Mouse (Mus musculus) heart, embryonic 12.5 days (tissue): ENCODE measurements around the gene Sema5b. TPM values are rescaled to one million over a fixed set of nuclear protein-coding genes. Genes with fewer than 3 reads are reported as not detected.
A peak's percentile ranks its signal among the peaks of the same experiment; 100 is the strongest.

ENCODE experiments used
- ATAC-seq: fragments of 200-750 bp; cut with Nextera tagmentation; 2 replicates; pipeline ENCODE4 v1.8.0; 2017; ENCODE audit warnings: moderate TSS enrichment, moderate library complexity; ENCODE audit not compliant: insufficient number of reproducible peaks, low FRiP score
- H3K27ac ChIP-seq: fragments of 300-500 bp; sonication (generic); 2 replicates; pipeline ENCODE4 v1.5.1; 2016; ENCODE audit warnings: mild to moderate bottlenecking, moderate library complexity; ENCODE audit not compliant: poor library complexity, severe bottlenecking
- H3K27me3 ChIP-seq: fragments of 300-500 bp; sonication (generic); replicated peaks from 2 replicates; pipeline ENCODE4 v1.6.1; 2016; ENCODE audit warnings: mild to moderate bottlenecking, moderate library complexity
- H3K36me3 ChIP-seq: fragments of 300-500 bp; sonication (generic); 2 replicates; pipeline ENCODE4 v1.6.1; 2016; ENCODE audit warnings: mild to moderate bottlenecking, moderate library complexity
- H3K4me1 ChIP-seq: fragments of 300-500 bp; sonication (generic); replicated peaks from 2 replicates; pipeline ENCODE4 v1.6.1; 2016; ENCODE audit warnings: mild to moderate bottlenecking
- H3K4me2 ChIP-seq: fragments of 300-500 bp; sonication (generic); 2 replicates; pipeline ENCODE4 v1.6.1; 2016; ENCODE audit warnings: mild to moderate bottlenecking, moderate library complexity
- H3K4me3 ChIP-seq: fragments of 300-500 bp; sonication (generic); 2 replicates; pipeline ENCODE4 v1.5.1; 2016; ENCODE audit warnings: mild to moderate bottlenecking
- H3K9ac ChIP-seq: fragments of 300-500 bp; sonication (generic); 2 replicates; pipeline ENCODE4 v1.6.1; 2016; ENCODE audit warnings: mild to moderate bottlenecking, moderate library complexity
- H3K9me3 ChIP-seq: fragments of 300-500 bp; sonication (generic); replicated peaks from 2 replicates; pipeline ENCODE4 v1.6.1; 2016; ENCODE audit warnings: mild to moderate bottlenecking, moderate library complexity
- WGBS: fragments of 180-500 bp; shearing (Covaris S2); methylation state at CpG from one replicate; pipeline ENCODE4 v1.1.7; 2016; 5-methylcytosine and 5-hydroxymethylcytosine counted together
- polyA plus RNA-seq: library from polyadenylated mRNA; unstranded; fragments of >200 nt; fragmentation: Nextera tagmentation; extraction: Ambion mirVana; gene quantifications from 2 replicates; pipeline ENCODE4 v1.2.1, GENCODE M21; 2016

Sema5b gene
- polyA plus RNA-seq, 1 experiment from 2014 or later = 3.2 TPM

DNA sequence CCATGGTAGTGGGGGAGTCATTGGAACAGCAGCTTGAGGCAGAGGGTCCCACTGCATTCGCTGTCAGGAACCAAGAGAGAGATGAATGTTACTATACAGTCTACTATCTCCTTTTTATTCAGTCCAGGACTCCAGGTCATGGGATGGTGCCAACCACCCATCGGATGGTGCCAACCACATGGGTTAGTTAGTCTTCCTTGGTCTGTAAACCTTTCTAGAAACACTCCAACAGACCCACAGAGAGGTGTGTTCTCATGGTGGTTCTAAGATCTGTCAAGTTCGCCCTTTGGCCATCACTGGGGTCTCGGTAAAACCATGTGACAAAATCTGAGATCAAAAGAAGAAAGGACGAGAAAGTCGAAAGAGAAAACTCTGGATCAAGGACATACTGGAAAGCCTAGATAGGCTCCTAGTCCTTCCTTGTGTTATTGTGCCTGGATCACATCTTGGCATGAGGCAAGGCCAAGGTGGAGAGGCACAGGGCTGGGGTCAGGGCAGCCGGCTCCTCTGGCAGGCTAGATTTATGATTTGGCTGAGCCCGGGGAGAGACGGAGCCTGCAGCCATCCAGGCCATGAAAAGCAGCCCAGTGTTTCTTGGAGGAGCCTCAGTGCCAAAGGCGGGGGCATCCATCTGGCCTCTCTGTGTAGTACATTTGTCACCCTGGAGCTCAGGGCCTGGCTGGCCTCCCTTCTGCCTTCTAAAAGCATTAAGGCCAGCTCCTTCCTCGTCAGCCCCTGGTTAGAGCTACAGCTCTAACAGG, 36.4 kb downstream of the Sema5b start:
- no peak overlapping the region for H3K9ac ChIP-seq
- no peak overlapping the region for H3K4me2 ChIP-seq
- no peaks in the 10 kb centered on the region for H3K9me3 ChIP-seq
- no peak for ATAC-seq
- H3K4me1 ChIP-seq = 0 out of 2 replicates have a peak, but pooled peaks cover 6% of the 10 kb centered on the region
- H3K4me3 ChIP-seq = no peak overlapping the region
- no peaks in the 10 kb centered on the region; the same call in 1 of the 2 replicates for H3K27me3 ChIP-seq
- H3K36me3 ChIP-seq = no peaks in the 10 kb centered on the region
- H3K27ac ChIP-seq = no peak overlapping the region
- 86% methylated on average over 11 of the region's 11 CpGs for WGBS

DNA sequence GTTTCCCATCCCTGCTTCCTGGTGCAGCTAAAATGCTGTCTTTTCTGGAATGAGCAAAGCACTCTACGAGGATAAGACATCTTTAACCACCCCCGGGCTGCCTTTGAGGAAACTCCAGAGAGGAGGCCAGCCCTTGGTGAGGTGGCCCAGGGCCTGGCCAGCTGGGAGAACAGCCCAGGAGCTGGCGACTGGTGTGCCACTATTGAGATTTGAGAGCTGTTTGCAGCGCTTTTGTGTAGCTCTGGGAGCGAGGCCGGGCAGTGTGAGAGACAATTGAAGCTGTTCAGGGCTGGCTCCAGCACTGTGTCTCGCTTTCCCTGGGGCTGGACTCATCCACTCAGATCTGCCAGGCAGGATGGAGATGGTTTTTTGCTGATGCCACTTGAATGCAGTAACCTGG, 40.4 kb downstream of the Sema5b start:
- no peak overlapping the region for H3K27ac ChIP-seq

DNA sequence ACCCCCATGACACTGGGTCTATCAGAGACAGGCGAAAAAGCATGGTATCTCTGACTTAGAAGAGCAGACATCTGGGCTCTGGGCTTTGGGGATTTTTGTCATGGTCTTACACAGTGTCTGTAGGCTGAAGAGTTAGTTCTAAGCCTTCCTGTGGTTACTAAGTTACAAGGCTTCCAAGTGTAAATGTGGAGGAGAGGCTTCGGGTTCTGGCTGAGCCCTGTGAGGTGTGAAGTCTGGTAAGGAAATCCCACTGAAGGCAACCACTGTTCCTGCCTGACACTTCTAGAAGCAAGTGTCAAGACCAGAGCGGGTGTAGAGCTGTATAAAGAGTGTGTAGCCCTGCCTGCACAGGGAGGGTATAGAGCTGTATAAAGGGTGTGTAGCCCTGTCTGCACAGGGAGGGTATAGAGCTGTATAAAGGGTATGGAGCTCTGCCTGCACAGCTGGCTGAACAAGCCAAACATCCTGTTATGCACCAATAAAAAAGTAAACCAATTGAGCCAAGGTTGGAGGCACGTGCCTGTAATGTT, 42.7 kb downstream of the Sema5b start:
- no peaks in the 10 kb centered on the region for H3K9me3 ChIP-seq
- H3K27me3 ChIP-seq = peaks cover 15% of the 10 kb centered on the region
- H3K4me3 ChIP-seq = no peak overlapping the region
- H3K36me3 ChIP-seq = no peaks in the 10 kb centered on the region
- no peak overlapping the region for H3K27ac ChIP-seq
- ATAC-seq = no peak
- peaks cover 12% of the 10 kb centered on the region for H3K4me1 ChIP-seq
- H3K4me2 ChIP-seq = no peak overlapping the region
- no peak overlapping the region for H3K9ac ChIP-seq
- 56% methylated on average over 4 of the region's 4 CpGs for WGBS

More for the DNA sequence above, 40.4 kb downstream of the Sema5b start:
- WGBS = 62% methylated on average over 7 of the region's 7 CpGs
- Histone ChIP-seq H3K4me1 (no peaks in the 10 kb centered on the region), H3K9ac (no peak overlapping the region), H3K4me2 (no peak overlapping the region), H3K27me3 (peaks cover 5% of the 10 kb centered on the region), H3K4me3 (no peak overlapping the region), H3K9me3 (no peaks in the 10 kb centered on the region), H3K36me3 (no peaks in the 10 kb centered on the region)
- no peak for ATAC-seq

DNA sequence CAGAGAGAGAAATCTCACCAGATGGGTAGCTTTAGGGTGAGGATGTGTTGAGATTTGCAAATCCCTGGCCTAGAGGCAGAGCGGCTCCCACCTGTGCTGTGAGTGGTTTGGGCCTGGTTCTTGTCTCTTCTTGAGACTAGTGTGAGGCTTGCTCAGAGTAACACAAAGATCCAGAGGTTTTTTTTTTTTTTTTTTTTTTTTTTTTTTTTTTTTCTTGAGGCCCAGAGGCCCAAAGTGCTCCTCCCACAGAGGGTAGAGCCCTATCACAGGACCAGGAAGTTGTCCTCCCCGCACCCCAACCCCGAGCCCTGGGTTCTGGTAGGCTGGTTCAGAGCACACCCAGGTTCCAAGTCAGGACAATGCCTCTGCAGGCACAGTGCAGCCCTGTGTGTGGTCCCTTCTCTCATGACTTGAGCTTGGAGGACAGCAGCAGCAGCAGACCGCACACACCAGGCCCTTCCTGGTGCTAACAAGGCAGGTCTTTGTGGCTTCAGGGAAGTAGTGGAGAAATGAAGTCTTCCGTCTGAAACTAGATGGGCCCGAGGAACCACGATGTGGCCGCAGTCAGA, 44.3 kb downstream of the Sema5b start:
- Histone ChIP-seq H3K4me1 (peaks cover 16% of the 10 kb centered on the region), H3K4me2 (no peak overlapping the region), H3K27ac (no peak overlapping the region), H3K4me3 (no peak overlapping the region), H3K9ac (no peak overlapping the region), H3K9me3 (no peaks in the 10 kb centered on the region), H3K36me3 (no peaks in the 10 kb centered on the region), H3K27me3 (peaks cover 28% of the 10 kb centered on the region)
- no peak for ATAC-seq
- 67% methylated on average over 8 of the region's 8 CpGs for WGBS

DNA sequence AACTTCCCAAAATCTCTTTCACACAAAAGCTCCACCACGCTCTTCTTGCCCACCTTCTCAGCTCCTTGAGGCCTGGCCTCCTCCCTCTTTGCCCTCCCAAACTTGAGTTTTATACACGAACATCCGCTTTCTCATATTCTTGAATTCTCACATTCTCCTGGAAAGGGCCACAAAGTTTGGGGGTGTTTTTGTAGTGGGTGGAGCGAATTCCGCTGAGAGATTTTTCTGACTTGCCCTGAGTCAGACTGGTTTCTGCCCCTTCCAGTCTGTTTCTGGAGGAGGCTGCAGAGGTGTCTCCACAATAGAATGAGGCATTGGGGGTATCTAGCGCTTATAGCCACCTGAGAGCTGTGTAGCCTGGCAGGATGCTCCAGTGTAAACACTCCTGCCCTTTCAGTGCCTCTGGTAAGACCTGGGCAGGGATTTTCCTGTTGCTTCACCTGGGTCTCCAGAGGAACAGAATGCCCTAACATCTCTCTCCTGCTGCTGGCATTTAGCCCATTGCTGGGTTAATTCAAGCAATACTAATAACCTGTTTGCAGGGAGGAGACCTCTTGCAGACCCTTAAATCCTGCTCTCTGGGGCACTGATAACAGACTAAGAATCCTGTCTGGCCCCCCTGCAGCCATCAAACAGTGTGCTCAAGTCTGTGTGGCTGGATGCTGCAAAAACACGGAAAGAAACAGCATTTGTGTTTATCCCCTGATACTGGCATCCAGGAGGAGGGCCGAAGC, 46.3 kb downstream of the Sema5b start:
- Histone ChIP-seq H3K9ac (0 out of 2 replicates have a peak overlapping the region, but pooled peaks have one; percentile 17), H3K27me3 (peaks cover 41% of the 10 kb centered on the region)
- WGBS = 60% methylated on average over 8 of the region's 8 CpGs

DNA sequence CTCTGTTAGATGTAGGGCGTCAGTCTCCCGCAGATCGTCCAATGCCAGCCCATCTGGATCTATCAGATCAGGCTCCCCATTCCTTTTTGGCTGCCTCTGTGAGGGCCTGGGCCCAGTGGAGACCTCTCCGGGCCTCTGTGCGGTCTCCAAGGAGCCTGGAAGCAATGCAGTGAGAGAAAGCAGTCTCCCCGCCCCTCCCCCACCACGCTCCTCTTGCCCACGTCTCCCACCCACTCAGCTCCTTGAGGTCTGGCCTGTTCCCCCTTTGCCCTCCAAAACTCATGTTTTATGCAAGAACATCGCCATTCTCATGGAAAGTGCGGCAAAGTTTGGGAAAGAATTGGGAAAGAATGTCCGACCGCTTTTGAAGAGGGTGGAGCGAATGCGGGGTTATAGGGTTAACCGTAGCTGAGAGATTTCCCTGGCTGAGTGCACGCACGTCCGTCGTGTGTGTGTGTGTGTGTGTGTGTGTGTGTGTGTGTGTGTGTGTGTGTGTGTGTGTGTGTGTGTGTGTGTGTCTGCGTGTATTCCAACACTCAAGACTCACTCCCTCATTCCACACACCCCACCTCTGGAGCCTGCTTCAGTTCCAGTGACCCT, 47.0 kb downstream of the Sema5b start:
- Histone ChIP-seq H3K9me3 (no peaks in the 10 kb centered on the region), H3K27me3 (peaks cover 44% of the 10 kb centered on the region), H3K27ac (no peak overlapping the region), H3K4me1 (peaks cover 24% of the 10 kb centered on the region), H3K4me2 (peak overlapping the region; percentile 79), H3K9ac (peak overlapping the region; percentile 17; the same call in 1 of the 2 replicates), H3K4me3 (peak overlapping the region; percentile 43), H3K36me3 (no peaks in the 10 kb centered on the region)
- WGBS = 11% methylated on average over 20 of the region's 20 CpGs
- no peak for ATAC-seq

More for the DNA sequence above, 46.3 kb downstream of the Sema5b start:
- Histone ChIP-seq H3K4me3 (no peak overlapping the region), H3K36me3 (no peaks in the 10 kb centered on the region), H3K9me3 (no peaks in the 10 kb centered on the region), H3K27ac (no peak overlapping the region), H3K4me1 (peaks cover 16% of the 10 kb centered on the region), H3K4me2 (peak overlapping the region; percentile 79)
- no peak for ATAC-seq

DNA sequence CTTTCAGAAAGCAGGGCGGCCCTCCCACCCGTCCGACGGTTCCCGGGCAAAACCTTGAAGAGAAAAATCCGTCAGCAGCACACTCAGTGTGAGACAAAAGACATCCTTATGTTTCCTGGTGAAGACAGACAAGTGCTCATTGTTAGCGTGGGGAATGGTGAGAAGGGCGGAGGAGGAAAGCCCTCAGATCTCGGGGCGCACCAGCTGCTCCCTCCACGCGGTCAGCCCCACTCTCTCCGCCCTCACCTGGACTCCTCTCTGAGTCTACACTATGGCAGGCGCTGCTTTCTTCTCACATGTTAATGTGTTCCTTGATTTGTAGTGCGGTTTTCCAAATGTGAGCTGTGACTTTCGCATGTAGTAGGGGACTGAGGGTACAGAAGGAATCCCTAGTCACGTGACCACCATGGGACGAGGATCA, 47.8 kb downstream of the Sema5b start:
- Histone ChIP-seq H3K4me3 (no peak overlapping the region), H3K27me3 (peaks cover 40% of the 10 kb centered on the region), H3K9ac (peak overlapping the region; percentile 42; the same call in 1 of the 2 replicates), H3K4me2 (peak overlapping the region; percentile 79), H3K4me1 (peaks cover 24% of the 10 kb centered on the region), H3K36me3 (no peaks in the 10 kb centered on the region), H3K9me3 (peaks cover 4% of the 10 kb centered on the region), H3K27ac (no peak overlapping the region)
- WGBS = 13% methylated on average over 18 of the region's 18 CpGs
- no peak for ATAC-seq

DNA sequence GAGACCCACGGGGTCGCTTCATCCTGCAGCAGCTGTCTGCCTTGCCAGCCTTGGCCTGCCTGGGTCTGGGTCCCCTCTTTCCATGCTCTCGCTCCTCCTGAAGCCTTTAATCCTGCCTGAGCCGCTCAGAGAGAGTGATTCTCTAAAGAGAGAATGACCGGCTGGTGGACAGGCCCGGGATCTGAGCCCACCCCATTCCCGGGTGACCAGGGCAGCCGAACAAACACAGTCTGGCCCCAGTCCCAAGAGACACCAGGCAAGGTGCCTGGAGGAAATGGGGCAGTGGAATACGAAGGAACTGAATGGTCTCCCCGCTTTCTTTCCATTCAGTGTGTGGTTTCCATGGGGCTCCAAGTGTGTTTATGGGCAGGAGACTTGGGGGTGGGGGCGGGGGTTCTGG, 50.8 kb downstream of the Sema5b start:
- Histone ChIP-seq H3K4me3 (no peak overlapping the region), H3K27ac (no peak overlapping the region), H3K4me2 (no peak overlapping the region), H3K27me3 (peaks cover 45% of the 10 kb centered on the region), H3K36me3 (no peaks in the 10 kb centered on the region), H3K9me3 (peaks cover 4% of the 10 kb centered on the region), H3K4me1 (peaks cover 30% of the 10 kb centered on the region), H3K9ac (no peak overlapping the region)
- 38% methylated on average over 11 of the region's 11 CpGs for WGBS
- ATAC-seq = no peak

DNA sequence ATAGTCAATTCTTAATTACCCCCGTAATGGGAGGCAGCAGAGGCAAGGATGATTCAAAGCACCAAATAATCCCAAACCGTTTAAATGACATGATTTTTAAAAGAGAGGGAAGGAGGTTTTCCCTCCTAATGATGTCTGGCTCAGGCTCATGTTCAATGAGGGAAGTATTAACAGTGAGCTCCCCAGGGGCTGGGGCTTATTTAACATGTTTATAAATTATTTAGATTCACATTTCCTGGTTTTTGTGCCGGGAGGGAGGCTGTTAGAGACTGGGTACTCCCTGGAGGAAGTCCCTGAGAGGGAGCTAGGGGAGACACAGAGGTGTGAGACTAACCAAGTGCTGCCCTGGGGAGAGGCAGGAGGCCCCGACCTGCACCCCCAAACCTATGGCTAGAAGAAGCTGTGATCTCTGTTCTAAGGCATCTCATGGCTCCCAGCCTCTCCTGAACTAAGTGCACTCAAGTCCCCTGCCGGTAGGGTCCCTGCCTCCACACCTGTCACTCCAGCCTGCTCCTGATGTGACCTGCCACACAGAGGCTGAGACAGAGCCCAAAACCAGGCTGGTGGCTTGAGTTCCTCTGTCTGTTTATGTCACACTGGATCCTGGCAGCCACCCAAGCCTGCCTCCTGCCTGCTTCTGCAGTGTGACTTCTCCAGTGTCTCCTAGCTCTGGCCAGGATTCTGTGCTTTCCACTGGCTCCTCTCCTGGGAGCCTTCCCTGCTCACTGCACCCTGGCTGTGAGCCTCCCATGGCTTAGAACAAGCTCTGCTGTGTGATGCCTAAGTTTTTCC, 51.5 kb downstream of the Sema5b start:
- no peak overlapping the region for H3K27ac ChIP-seq
- no peak overlapping the region for H3K9ac ChIP-seq
- peaks cover 35% of the 10 kb centered on the region for H3K4me1 ChIP-seq
- no peak overlapping the region for H3K4me3 ChIP-seq
- peaks cover 43% of the 10 kb centered on the region for H3K27me3 ChIP-seq
- H3K9me3 ChIP-seq = peaks cover 4% of the 10 kb centered on the region
- no peaks in the 10 kb centered on the region for H3K36me3 ChIP-seq
- H3K4me2 ChIP-seq = no peak overlapping the region
- WGBS = 27% methylated on average over 5 of the region's 5 CpGs
- no peak for ATAC-seq

DNA sequence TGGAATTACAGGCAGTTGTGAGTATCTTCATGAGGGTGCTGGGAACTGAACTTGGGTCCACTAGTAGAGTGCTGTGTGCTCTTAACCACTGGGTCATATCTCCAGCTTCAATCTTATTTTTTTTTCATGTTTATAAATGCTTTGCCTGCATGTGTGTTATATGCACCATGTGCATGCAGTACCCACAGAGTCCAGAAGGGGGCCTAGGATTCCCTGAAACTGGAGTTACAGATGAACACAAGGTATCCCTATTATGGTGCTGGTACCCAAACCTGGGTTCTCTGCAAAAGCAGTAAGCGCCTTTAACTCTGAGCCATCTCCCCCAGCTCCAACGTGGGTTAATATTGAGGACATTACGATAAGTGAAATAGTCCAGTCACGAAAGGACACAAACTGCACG, 52.5 kb downstream of the Sema5b start:
- H3K9me3 ChIP-seq = peaks cover 4% of the 10 kb centered on the region
- peaks cover 28% of the 10 kb centered on the region for H3K4me1 ChIP-seq

More for the DNA sequence above, 52.5 kb downstream of the Sema5b start:
- 87% methylated on average over 5 of the region's 5 CpGs for WGBS
- no peak for ATAC-seq
- H3K9ac ChIP-seq = no peak overlapping the region
- peaks cover 38% of the 10 kb centered on the region for H3K27me3 ChIP-seq
- H3K36me3 ChIP-seq = no peaks in the 10 kb centered on the region
- no peak overlapping the region for H3K27ac ChIP-seq
- no peak overlapping the region for H3K4me3 ChIP-seq
- H3K4me2 ChIP-seq = no peak overlapping the region
